8 mouse cellular contexts compared by ENCODE assay signal in the genomic region with DNA sequence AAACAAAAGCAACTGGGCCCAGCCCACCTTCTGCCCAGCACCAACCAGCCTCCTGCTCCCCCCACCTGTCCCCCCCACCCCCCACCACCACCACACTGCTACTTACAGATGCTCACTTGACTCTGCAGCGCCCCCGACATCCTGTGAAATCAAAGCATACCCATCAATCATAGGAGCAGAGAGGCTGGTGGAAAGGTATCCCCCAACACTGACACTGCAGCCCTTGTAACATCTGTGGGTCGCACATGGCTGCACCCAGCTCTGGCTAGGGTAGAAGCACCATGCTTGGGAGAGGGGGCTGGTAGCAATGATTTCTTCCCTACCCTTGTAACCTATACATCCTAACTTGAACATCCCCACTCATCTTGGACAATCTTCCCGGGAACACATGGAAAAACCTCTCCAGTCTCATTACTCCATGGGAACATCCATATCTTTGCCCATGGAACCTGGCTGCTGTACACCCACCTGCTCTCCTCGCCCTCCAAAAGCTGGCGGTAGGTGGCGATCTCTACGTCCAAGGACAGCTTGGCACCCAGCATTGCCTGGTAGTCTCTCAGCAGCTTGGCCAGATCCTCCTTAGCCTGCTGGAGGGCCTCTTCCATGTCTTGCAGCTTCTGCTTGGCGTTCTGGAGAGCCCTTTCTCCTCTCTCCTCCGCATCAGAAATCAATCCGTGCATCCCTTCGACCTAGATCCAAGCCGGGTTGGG. TPM values are rescaled to one million over a fixed set of nuclear protein-coding genes. Genes with fewer than 3 reads are reported as not detected.
DNase-seq lines count a peak whose midpoint lies in the region; ATAC-seq and TF ChIP-seq lines count a peak whose summit lies in the region.

No protein-coding gene starts in this region.

- 54% methylated on average over 13 of the region's 13 CpGs for WGBS in heart, embryonic 16.5 days
- 59% methylated on average over 13 of the region's 13 CpGs for WGBS in embryonic facial prominence, embryonic 11.5 days
- WGBS in hindbrain, postnatal 0 days, result 54% methylated on average over 13 of the region's 13 CpGs
- 58% methylated on average over 13 of the region's 13 CpGs for WGBS in midbrain, embryonic 16.5 days

- peaks cover 4% of the 10 kb centered on the region; the same call in 1 of the 2 replicates for H3K4me1 ChIP-seq in heart, embryonic 16.5 days (ENCODE audit: control insufficient read depth, insufficient read depth, low read length)
- H3K4me1 ChIP-seq in embryonic facial prominence, embryonic 11.5 days (ENCODE audit: control insufficient read depth, insufficient read depth, low read length), result no peaks in the 10 kb centered on the region
- peaks cover 5% of the 10 kb centered on the region; the same call in 1 of the 2 replicates for H3K4me1 ChIP-seq in hindbrain, postnatal 0 days (ENCODE audit: insufficient read depth, low read length)
- H3K4me1 ChIP-seq in midbrain, embryonic 16.5 days (ENCODE audit: control insufficient read depth, insufficient read depth, low read length), result peaks cover 11% of the 10 kb centered on the region

- peak; percentile 44; the same call in 1 of the 2 replicates for TF ChIP-seq CTCF in hindbrain, postnatal 0 days (IDR thresholded peaks at IDR 0.05; ENCODE audit: low read depth)

- H3K36me3 ChIP-seq in heart, embryonic 16.5 days (ENCODE audit: control insufficient read depth, insufficient read depth), result no peaks in the 10 kb centered on the region
- no peaks in the 10 kb centered on the region for H3K36me3 ChIP-seq in embryonic facial prominence, embryonic 11.5 days (replicated peaks; ENCODE audit: control insufficient read depth, insufficient read depth, low read depth, low read length)
- H3K36me3 ChIP-seq in hindbrain, postnatal 0 days (ENCODE audit: insufficient read depth, low read length), result no peaks in the 10 kb centered on the region
- no peaks in the 10 kb centered on the region for H3K36me3 ChIP-seq in midbrain, embryonic 16.5 days (ENCODE audit: control insufficient read depth, insufficient read depth, low read length)

- no peak overlapping the region for H3K27ac ChIP-seq in heart, embryonic 16.5 days (ENCODE audit: low read length)
- H3K27ac ChIP-seq in embryonic facial prominence, embryonic 11.5 days (replicated peaks; ENCODE audit: low read depth, low read length), result no peak overlapping the region
- H3K27ac ChIP-seq in hindbrain, postnatal 0 days, result no peak overlapping the region
- H3K27ac ChIP-seq in midbrain, embryonic 16.5 days (ENCODE audit: low read length), result no peak overlapping the region

- H3K9ac ChIP-seq in heart, embryonic 16.5 days (ENCODE audit: low read length), result no peak overlapping the region
- no peak overlapping the region for H3K9ac ChIP-seq in embryonic facial prominence, embryonic 11.5 days (replicated peaks; ENCODE audit: low read length)
- H3K9ac ChIP-seq in hindbrain, postnatal 0 days (replicated peaks; ENCODE audit: low read length), result peak overlapping the region; percentile 47; the same call in 1 of the 2 replicates
- H3K9ac ChIP-seq in midbrain, embryonic 16.5 days (ENCODE audit: low read depth, low read length), result peak overlapping the region; percentile 53; the same call in 1 of the 2 replicates

- no peaks in the 10 kb centered on the region for H3K9me3 ChIP-seq in heart, embryonic 16.5 days (replicated peaks; ENCODE audit: control insufficient read depth, low read length)
- H3K9me3 ChIP-seq in embryonic facial prominence, embryonic 11.5 days (replicated peaks; ENCODE audit: control insufficient read depth, low read length), result no peaks in the 10 kb centered on the region
- H3K9me3 ChIP-seq in hindbrain, postnatal 0 days (ENCODE audit: low read length), result no peaks in the 10 kb centered on the region
- H3K9me3 ChIP-seq in midbrain, embryonic 16.5 days (replicated peaks; ENCODE audit: control insufficient read depth, low read length, poor library complexity, severe bottlenecking), result no peaks in the 10 kb centered on the region

- DNase-seq in heart, adult 9 months (ENCODE audit: low spot score in 2 of 2), result no peak
- DNase-seq in embryonic facial prominence, embryonic 11.5 days (ENCODE audit: low spot score), result peak; percentile 8
- DNase-seq in hindbrain, postnatal 0 days (ENCODE audit: low spot score), result peak; percentile 12
- DNase-seq in urinary bladder, postnatal 10 days (ENCODE audit: low spot score), result no peak
- no peak for DNase-seq in thymus, postnatal 10 days (ENCODE audit: low spot score in 2 of 2)
- DNase-seq in thymus, postnatal 0 days (ENCODE audit: low spot score), result no peak

- H3K4me2 ChIP-seq in heart, embryonic 16.5 days (ENCODE audit: low read depth, low read length), result peak overlapping the region; percentile 79; the same call in 1 of the 2 replicates
- no peak overlapping the region for H3K4me2 ChIP-seq in embryonic facial prominence, embryonic 11.5 days (ENCODE audit: low read depth, low read length)
- H3K4me2 ChIP-seq in hindbrain, postnatal 0 days (ENCODE audit: low read depth, low read length), result peak overlapping the region; percentile 80
- H3K4me2 ChIP-seq in midbrain, embryonic 16.5 days (ENCODE audit: low read length), result peak overlapping the region; percentile 84

- no peak overlapping the region for H3K4me3 ChIP-seq in heart, embryonic 16.5 days (ENCODE audit: low read length)
- H3K4me3 ChIP-seq in embryonic facial prominence, embryonic 11.5 days (ENCODE audit: low read depth, low read length), result no peak overlapping the region
- H3K4me3 ChIP-seq in hindbrain, postnatal 0 days (ENCODE audit: low read length), result peak overlapping the region; percentile 40; the same call in 1 of the 2 replicates
- H3K4me3 ChIP-seq in midbrain, embryonic 16.5 days (ENCODE audit: low read depth, low read length), result peak overlapping the region; percentile 46; the same call in 1 of the 2 replicates

- peaks cover 40% of the 10 kb centered on the region for H3K27me3 ChIP-seq in heart, embryonic 16.5 days (ENCODE audit: control insufficient read depth, insufficient read depth, low read length)
- H3K27me3 ChIP-seq in embryonic facial prominence, embryonic 11.5 days (ENCODE audit: control insufficient read depth, insufficient read depth, low read length), result peaks cover 15% of the 10 kb centered on the region
- H3K27me3 ChIP-seq in hindbrain, postnatal 0 days (ENCODE audit: insufficient read depth, low read length), result no peaks in the 10 kb centered on the region
- peaks cover 5% of the 10 kb centered on the region for H3K27me3 ChIP-seq in midbrain, embryonic 16.5 days (ENCODE audit: control insufficient read depth, insufficient read depth, low read depth, low read length)

- no peak for ATAC-seq in heart, embryonic 16.5 days (replicated peaks; ENCODE audit: extremely low read depth, insufficient read depth, low FRiP score)
- ATAC-seq in embryonic facial prominence, embryonic 11.5 days (replicated peaks; ENCODE audit: insufficient number of reproducible peaks, low FRiP score, low TSS enrichment, low read depth), result no peak
- ATAC-seq in hindbrain, postnatal 0 days, result peak; percentile 52; the same call in 1 of the 2 replicates
- ATAC-seq in midbrain, embryonic 16.5 days, result 0 out of 2 replicates have a peak, but pooled peaks have one; percentile 11

RNA-seq across cellular contexts. Expression of gene Krt77, which starts 8.9 kb away (rescaled TPM):
- polyA plus RNA-seq in heart, embryonic 16.5 days (2015; fragmentation: Nextera tagmentation; extraction: Ambion mirVana), result 0.07 TPM in 2 replicates
- not detected in 2 replicates for polyA plus RNA-seq in embryonic facial prominence, embryonic 11.5 days (2014; fragmentation: Nextera tagmentation; extraction: Ambion mirVana)
- total RNA-seq in hindbrain, postnatal 0 days (2014; rRNA removed), result 0.22 and 0.68 TPM in 2 replicates
- 0.49 and 1.2 TPM in 2 replicates for polyA plus RNA-seq in hindbrain, postnatal 0 days (2015; fragmentation: Nextera tagmentation; extraction: Ambion mirVana)
- polyA plus RNA-seq in midbrain, embryonic 16.5 days (2015; fragmentation: Nextera tagmentation; extraction: Ambion mirVana), result 0.45 and 0.73 TPM in 2 replicates
- 0.63 and 0.78 TPM in 2 replicates for polyA plus RNA-seq in thymus, postnatal 0 days (2015; fragmentation: Nextera tagmentation; extraction: Ambion mirVana)

RNA-seq across cellular contexts. Expression of gene Krt1, which starts 10.0 kb away (rescaled TPM):
- 0.11 and 0.25 TPM in 2 replicates for polyA plus RNA-seq in heart, embryonic 16.5 days (2015; fragmentation: Nextera tagmentation; extraction: Ambion mirVana)
- polyA plus RNA-seq in embryonic facial prominence, embryonic 11.5 days (2014; fragmentation: Nextera tagmentation; extraction: Ambion mirVana), result 1.3 and 1.7 TPM in 2 replicates
- total RNA-seq in hindbrain, postnatal 0 days (2014; rRNA removed), result 7.5 and 13.7 TPM in 2 replicates
- 18.2 and 19.4 TPM in 2 replicates for polyA plus RNA-seq in hindbrain, postnatal 0 days (2015; fragmentation: Nextera tagmentation; extraction: Ambion mirVana)
- 14.5 and 14.7 TPM in 2 replicates for polyA plus RNA-seq in midbrain, embryonic 16.5 days (2015; fragmentation: Nextera tagmentation; extraction: Ambion mirVana)
- polyA plus RNA-seq in thymus, postnatal 0 days (2015; fragmentation: Nextera tagmentation; extraction: Ambion mirVana), result 0.45 and 0.65 TPM in 2 replicates

RNA-seq across cellular contexts. Expression of gene Krt76, which starts 32.1 kb away (rescaled TPM):
- not detected in 2 replicates for polyA plus RNA-seq in heart, embryonic 16.5 days (2015; fragmentation: Nextera tagmentation; extraction: Ambion mirVana)
- not detected in 2 replicates for polyA plus RNA-seq in embryonic facial prominence, embryonic 11.5 days (2014; fragmentation: Nextera tagmentation; extraction: Ambion mirVana)
- total RNA-seq in hindbrain, postnatal 0 days (2014; rRNA removed), result 0.05 TPM in 1 of 2 replicates, not detected in the other
- 0.08 TPM in 1 of 2 replicates, not detected in the other for polyA plus RNA-seq in hindbrain, postnatal 0 days (2015; fragmentation: Nextera tagmentation; extraction: Ambion mirVana)
- polyA plus RNA-seq in midbrain, embryonic 16.5 days (2015; fragmentation: Nextera tagmentation; extraction: Ambion mirVana), result 0.13 TPM in 1 of 2 replicates, not detected in the other
- polyA plus RNA-seq in thymus, postnatal 0 days (2015; fragmentation: Nextera tagmentation; extraction: Ambion mirVana), result 0.51 and 0.74 TPM in 2 replicates

RNA-seq across cellular contexts. Expression of gene Krt2, which starts 42.6 kb away (rescaled TPM):
- polyA plus RNA-seq in heart, embryonic 16.5 days (2015; fragmentation: Nextera tagmentation; extraction: Ambion mirVana), result not detected in 2 replicates
- polyA plus RNA-seq in embryonic facial prominence, embryonic 11.5 days (2014; fragmentation: Nextera tagmentation; extraction: Ambion mirVana), result not detected in 2 replicates
- 0.37 TPM in 1 of 2 replicates, not detected in the other for total RNA-seq in hindbrain, postnatal 0 days (2014; rRNA removed)
- polyA plus RNA-seq in hindbrain, postnatal 0 days (2015; fragmentation: Nextera tagmentation; extraction: Ambion mirVana), result 0.21 and 0.37 TPM in 2 replicates
- polyA plus RNA-seq in midbrain, embryonic 16.5 days (2015; fragmentation: Nextera tagmentation; extraction: Ambion mirVana), result not detected in 2 replicates
- polyA plus RNA-seq in thymus, postnatal 0 days (2015; fragmentation: Nextera tagmentation; extraction: Ambion mirVana), result 0.12 and 0.21 TPM in 2 replicates

RNA-seq across cellular contexts. Expression of gene Krt73, which starts 58.4 kb away (rescaled TPM):
- polyA plus RNA-seq in heart, embryonic 16.5 days (2015; fragmentation: Nextera tagmentation; extraction: Ambion mirVana), result not detected in 2 replicates
- polyA plus RNA-seq in embryonic facial prominence, embryonic 11.5 days (2014; fragmentation: Nextera tagmentation; extraction: Ambion mirVana), result not detected in 2 replicates
- 1.5 and 1.7 TPM in 2 replicates for total RNA-seq in hindbrain, postnatal 0 days (2014; rRNA removed)
- 2.4 and 2.5 TPM in 2 replicates for polyA plus RNA-seq in hindbrain, postnatal 0 days (2015; fragmentation: Nextera tagmentation; extraction: Ambion mirVana)
- 0.31 and 0.43 TPM in 2 replicates for polyA plus RNA-seq in midbrain, embryonic 16.5 days (2015; fragmentation: Nextera tagmentation; extraction: Ambion mirVana)
- polyA plus RNA-seq in thymus, postnatal 0 days (2015; fragmentation: Nextera tagmentation; extraction: Ambion mirVana), result 0.42 and 0.60 TPM in 2 replicates

Comparison
In these comparisons a context has a peak if more than half of its experiments do, and no peak if none do; other contexts are left out.
1. ATAC-seq: peak in hindbrain, postnatal 0 days (single experiment) and midbrain, embryonic 16.5 days (single experiment); none in heart, embryonic 16.5 days (single experiment) and embryonic facial prominence, embryonic 11.5 days (single experiment).
2. H3K4me3 ChIP-seq: peak in hindbrain, postnatal 0 days (single experiment) and midbrain, embryonic 16.5 days (single experiment); none in heart, embryonic 16.5 days (single experiment) and embryonic facial prominence, embryonic 11.5 days (single experiment).
3. H3K9ac ChIP-seq: peak in hindbrain, postnatal 0 days (single experiment) and midbrain, embryonic 16.5 days (single experiment); none in heart, embryonic 16.5 days (single experiment) and embryonic facial prominence, embryonic 11.5 days (single experiment).
4. DNase-seq: peak in embryonic facial prominence, embryonic 11.5 days (single experiment) and hindbrain, postnatal 0 days (single experiment); none in heart, adult 9 months (0 of 2), urinary bladder, postnatal 10 days (single experiment), thymus, postnatal 10 days (0 of 2) and thymus, postnatal 0 days (single experiment).